Mouse (Mus musculus) hindbrain, embryonic 11.5 days (tissue): ENCODE data around the gene Slc2a2. TPM values are rescaled to one million over a fixed set of nuclear protein-coding genes. Genes with fewer than 3 reads are reported as not detected.

Experiments
- ATAC-seq: fragments of 200-750 bp; cut with Nextera tagmentation; 2 replicates; pipeline ENCODE4 v1.8.0; 2017; ENCODE audit warnings: mild to moderate bottlenecking, moderate TSS enrichment, moderate library complexity; ENCODE audit not compliant: low FRiP score
- DNase-seq: peaks from one replicate; pipeline ENCODE4 v3.0.0-alpha.2; 2015; ENCODE audit warnings: low spot score
- H3K27ac ChIP-seq: fragments of 300-500 bp; sonication (generic); 2 replicates; pipeline ENCODE4 v1.5.1; 2014; ENCODE audit warnings: mild to moderate bottlenecking, low read depth, low read length
- H3K27me3 ChIP-seq: fragments of 300-500 bp; sonication (generic); 2 replicates; pipeline ENCODE4 v1.6.1; 2014; ENCODE audit warnings: mild to moderate bottlenecking, low read length, moderate library complexity, mixed read lengths; ENCODE audit not compliant: control insufficient read depth, insufficient read depth
- H3K36me3 ChIP-seq: fragments of 300-500 bp; sonication (generic); 2 replicates; pipeline ENCODE4 v1.6.1; 2014; ENCODE audit warnings: mild to moderate bottlenecking, low read length, moderate library complexity, mixed read lengths; ENCODE audit not compliant: control insufficient read depth, insufficient read depth
- H3K4me1 ChIP-seq: fragments of 300-500 bp; sonication (generic); replicated peaks from 2 replicates; pipeline ENCODE4 v1.6.1; 2014; ENCODE audit warnings: low read length, mixed read lengths; ENCODE audit not compliant: control insufficient read depth, insufficient read depth
- H3K4me2 ChIP-seq: fragments of 300-500 bp; sonication (generic); replicated peaks from 2 replicates; pipeline ENCODE4 v1.6.1; 2014; ENCODE audit warnings: mild to moderate bottlenecking, low read depth, low read length
- H3K4me3 ChIP-seq: fragments of 300-500 bp; sonication (generic); 2 replicates; pipeline ENCODE4 v1.5.1; 2014; ENCODE audit warnings: low read depth, low read length
- H3K9ac ChIP-seq: fragments of 300-500 bp; sonication (generic); 2 replicates; pipeline ENCODE4 v1.6.1; 2014; ENCODE audit warnings: low read depth, low read length
- H3K9me3 ChIP-seq: fragments of 300-500 bp; sonication (generic); 2 replicates; pipeline ENCODE4 v1.6.1; 2016; ENCODE audit warnings: low read length; ENCODE audit not compliant: control insufficient read depth
- WGBS: fragments of 180-500 bp; shearing (Covaris S2); extraction: QIAGEN DNeasy Blood & Tissue Kit; methylation state at CpG from one replicate; pipeline ENCODE4 v1.1.7; 2014; 5-methylcytosine and 5-hydroxymethylcytosine counted together
- polyA plus RNA-seq: library from polyadenylated mRNA; unstranded; fragments of >200 nt; fragmentation: Nextera tagmentation; extraction: Ambion mirVana; gene quantifications from 2 replicates; pipeline ENCODE4 v1.2.1, GENCODE M21; 2014

Gene Slc2a2
- polyA plus RNA-seq, 1 experiment from 2014 or later = 0.25 TPM

DNA sequence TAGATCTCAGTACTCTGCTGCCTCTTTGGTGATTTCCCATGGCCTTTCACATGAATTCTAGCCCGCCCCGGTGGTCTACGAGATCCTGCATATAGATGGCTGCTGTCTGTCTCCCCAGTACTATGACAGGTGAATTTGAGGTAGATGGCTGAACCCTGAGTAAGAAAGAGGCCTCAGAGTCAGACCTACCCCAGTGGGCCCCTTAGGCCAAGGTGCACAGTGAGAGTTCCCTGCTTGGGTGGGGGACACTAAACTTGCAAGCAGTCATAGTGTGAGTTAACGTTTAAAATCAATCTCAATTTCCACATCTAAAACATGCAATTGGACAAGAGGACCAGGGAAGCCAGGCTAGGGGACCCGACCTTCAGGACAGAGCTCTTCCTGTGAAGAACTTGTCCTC lies 2.9 kb upstream of the Slc2a2 start:
- Histone ChIP-seq H3K9me3 (no peaks in the 10 kb centered on the region), H3K4me1 (no peaks in the 10 kb centered on the region), H3K4me2 (no peak overlapping the region), H3K27me3 (no peaks in the 10 kb centered on the region), H3K27ac (no peak overlapping the region), H3K4me3 (no peak overlapping the region), H3K36me3 (no peaks in the 10 kb centered on the region), H3K9ac (no peak overlapping the region)
- DNase-seq (no peak), ATAC-seq (no peak)
- WGBS = 89% methylated on average over 5 of the region's 5 CpGs

DNA sequence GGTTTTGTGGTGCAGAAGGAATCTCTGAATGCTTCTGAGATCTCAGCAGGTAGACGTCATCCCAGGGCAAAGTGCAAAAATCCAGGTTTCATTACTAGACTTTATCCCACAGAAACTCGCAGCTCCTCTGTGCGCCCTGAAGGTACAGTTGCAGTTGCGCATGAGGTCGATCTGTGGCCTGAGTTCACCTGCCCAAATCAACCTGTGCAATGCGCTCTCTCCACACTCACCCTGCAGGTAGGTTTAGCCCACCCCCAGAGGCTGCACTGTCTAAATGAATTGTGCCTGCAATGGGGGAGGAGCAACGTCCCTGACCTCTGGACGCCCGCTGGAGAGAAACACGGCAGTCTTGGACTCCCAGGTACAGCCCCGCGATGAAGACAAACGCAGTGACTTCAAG lies 2.1 kb upstream of the Slc2a2 start:
- H3K9ac ChIP-seq = no peak overlapping the region
- H3K9me3 ChIP-seq = no peaks in the 10 kb centered on the region
- ATAC-seq (no peak), DNase-seq (no peak)
- no peaks in the 10 kb centered on the region for H3K27me3 ChIP-seq
- no peak overlapping the region for H3K27ac ChIP-seq
- H3K36me3 ChIP-seq = no peaks in the 10 kb centered on the region
- H3K4me1 ChIP-seq = no peaks in the 10 kb centered on the region
- WGBS = 84% methylated on average over 13 of the region's 13 CpGs
- no peak overlapping the region for H3K4me2 ChIP-seq
- H3K4me3 ChIP-seq = no peak overlapping the region

DNA sequence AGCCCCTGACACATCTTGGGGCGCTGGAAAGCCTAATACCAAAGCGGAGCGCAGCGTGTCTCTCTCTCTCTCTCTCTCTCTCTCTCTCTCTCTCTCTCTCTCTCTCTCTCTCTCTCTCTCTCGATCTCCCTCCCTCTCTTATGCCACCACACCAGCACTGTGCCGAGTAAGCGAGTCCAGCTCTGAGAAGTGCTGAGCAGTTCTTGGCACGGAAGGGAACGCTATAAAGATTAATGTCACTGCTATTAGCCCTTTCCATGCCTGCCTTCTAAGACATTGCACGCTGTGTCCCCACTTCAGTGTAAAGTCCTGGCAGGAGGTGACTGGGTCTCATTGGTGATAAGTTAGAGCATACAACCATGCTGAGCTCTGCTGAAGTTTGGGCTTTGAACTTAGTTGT lies 1.5 kb upstream of the Slc2a2 start:
- WGBS = 80% methylated on average over 9 of the region's 10 CpGs

DNA sequence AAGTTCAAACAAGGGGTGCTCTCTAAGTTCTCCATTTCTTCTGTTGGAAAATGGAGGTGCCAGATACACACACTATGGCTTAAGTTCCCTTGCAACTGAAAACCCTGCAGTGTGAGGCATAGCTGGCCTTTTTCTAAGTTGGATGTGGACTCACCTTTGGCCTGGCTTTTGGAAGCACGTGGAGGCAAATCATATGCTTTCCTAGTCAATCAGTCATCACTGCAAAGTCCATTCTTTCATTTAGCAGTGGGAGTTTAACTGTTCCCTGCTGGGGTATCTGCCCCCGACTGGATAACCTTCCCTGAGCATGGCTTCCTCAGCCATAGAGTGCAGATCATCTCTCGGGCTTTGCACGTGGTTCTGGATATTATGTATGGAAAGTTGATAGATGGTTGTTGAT lies 1.9 kb downstream of the Slc2a2 start:
- H3K27ac ChIP-seq = no peak overlapping the region
- no peak overlapping the region for H3K4me3 ChIP-seq
- H3K9ac ChIP-seq = no peak overlapping the region
- no peaks in the 10 kb centered on the region for H3K4me1 ChIP-seq
- ATAC-seq (no peak), DNase-seq (no peak)
- 69% methylated on average over 4 of the region's 4 CpGs for WGBS
- no peaks in the 10 kb centered on the region for H3K27me3 ChIP-seq
- no peaks in the 10 kb centered on the region for H3K36me3 ChIP-seq
- H3K4me2 ChIP-seq = no peak overlapping the region
- H3K9me3 ChIP-seq = no peaks in the 10 kb centered on the region

More for the DNA sequence above, 1.5 kb upstream of the Slc2a2 start:
- DNase-seq (no peak), ATAC-seq (no peak)
- Histone ChIP-seq H3K36me3 (no peaks in the 10 kb centered on the region), H3K4me3 (no peak overlapping the region), H3K9ac (no peak overlapping the region), H3K4me2 (no peak overlapping the region), H3K9me3 (no peaks in the 10 kb centered on the region), H3K27me3 (no peaks in the 10 kb centered on the region), H3K4me1 (no peaks in the 10 kb centered on the region), H3K27ac (no peak overlapping the region)

DNA sequence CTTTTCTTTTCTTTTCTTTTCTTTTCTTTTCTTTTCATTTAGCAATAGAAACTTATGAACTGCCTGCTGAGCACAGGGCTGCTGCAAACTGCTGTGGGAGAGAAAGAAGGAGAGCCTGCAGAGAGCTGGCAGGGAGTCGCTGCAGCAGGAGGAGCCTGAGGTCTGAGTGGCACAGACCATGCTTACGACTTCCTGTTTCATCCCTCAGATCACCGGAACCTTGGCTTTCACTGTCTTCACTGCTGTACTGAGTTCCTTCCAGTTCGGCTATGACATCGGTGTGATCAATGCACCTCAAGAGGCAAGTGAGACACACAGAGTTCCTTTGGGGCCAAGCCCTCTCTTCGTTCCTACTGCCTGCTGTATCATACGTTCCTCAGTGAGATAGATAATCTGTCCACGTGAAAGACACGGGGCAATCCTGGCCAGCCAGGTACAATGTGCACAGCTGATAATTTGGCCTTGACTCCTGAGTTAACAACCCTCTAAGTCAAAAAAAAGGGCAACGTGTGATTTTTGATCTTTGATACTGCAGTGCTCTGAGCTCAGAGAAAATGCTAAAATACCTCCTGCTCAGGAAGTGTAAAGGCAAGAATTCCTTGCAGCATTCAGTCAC lies 7.9 kb downstream of the Slc2a2 start:
- Histone ChIP-seq H3K9me3 (no peaks in the 10 kb centered on the region), H3K4me3 (no peak overlapping the region), H3K4me1 (no peaks in the 10 kb centered on the region), H3K9ac (no peak overlapping the region), H3K36me3 (no peaks in the 10 kb centered on the region), H3K4me2 (no peak overlapping the region), H3K27me3 (no peaks in the 10 kb centered on the region), H3K27ac (no peak overlapping the region)
- ATAC-seq (no peak), DNase-seq (no peak)
- 76% methylated on average over 10 of the region's 10 CpGs for WGBS

DNA sequence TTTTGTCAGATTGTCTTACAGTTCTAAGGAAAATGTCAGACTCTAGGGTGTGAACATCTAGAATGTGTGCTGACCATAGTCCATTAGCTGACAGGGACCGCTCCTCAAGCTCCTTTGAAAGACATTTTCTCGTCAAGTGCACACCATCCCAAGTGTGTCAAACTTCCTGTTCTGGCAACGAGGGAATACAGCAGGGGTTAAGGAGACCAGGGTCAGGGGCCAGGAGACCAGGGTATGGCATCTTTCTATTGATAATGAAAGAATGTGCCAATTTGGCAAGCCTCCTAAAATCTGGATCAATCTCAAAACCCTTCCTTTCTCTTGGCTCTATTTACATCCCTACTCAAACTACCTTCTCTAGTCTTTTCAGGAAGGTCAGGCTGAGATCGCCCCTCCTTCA lies 9.0 kb downstream of the Slc2a2 start:
- ATAC-seq (no peak), DNase-seq (no peak)
- 78% methylated on average over 4 of the region's 4 CpGs for WGBS
- Histone ChIP-seq H3K4me2 (no peak overlapping the region), H3K9me3 (no peaks in the 10 kb centered on the region), H3K4me1 (no peaks in the 10 kb centered on the region), H3K36me3 (no peaks in the 10 kb centered on the region), H3K27me3 (no peaks in the 10 kb centered on the region), H3K27ac (no peak overlapping the region), H3K4me3 (no peak overlapping the region), H3K9ac (no peak overlapping the region)

DNA sequence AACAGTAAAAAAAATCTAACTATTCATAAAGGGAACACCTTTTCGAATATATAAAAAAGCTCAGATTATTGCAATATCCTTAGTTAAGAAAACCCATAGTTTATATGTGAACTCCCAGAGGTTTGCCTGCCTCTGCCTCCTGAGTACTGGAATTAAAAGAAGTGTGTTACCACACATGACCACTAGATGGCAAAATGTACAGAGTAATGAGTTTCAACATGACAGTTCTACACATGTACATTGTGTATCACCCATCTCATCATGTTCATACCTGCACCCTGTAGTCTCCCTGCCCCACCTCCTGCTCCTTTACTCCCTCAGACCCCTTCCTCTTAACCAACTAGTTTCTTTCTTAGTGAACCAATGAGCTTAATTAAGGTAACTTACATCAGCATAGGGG lies 12.0 kb downstream of the Slc2a2 start:
- no peaks in the 10 kb centered on the region for H3K9me3 ChIP-seq
- 80% methylated on average over 1 of the region's 1 CpGs for WGBS
- H3K27me3 ChIP-seq = no peaks in the 10 kb centered on the region
- peak; percentile 15 for DNase-seq
- no peak overlapping the region for H3K9ac ChIP-seq
- no peak for ATAC-seq
- no peak overlapping the region for H3K4me2 ChIP-seq
- no peaks in the 10 kb centered on the region for H3K36me3 ChIP-seq
- no peaks in the 10 kb centered on the region for H3K4me1 ChIP-seq
- no peak overlapping the region for H3K27ac ChIP-seq
- H3K4me3 ChIP-seq = no peak overlapping the region

DNA sequence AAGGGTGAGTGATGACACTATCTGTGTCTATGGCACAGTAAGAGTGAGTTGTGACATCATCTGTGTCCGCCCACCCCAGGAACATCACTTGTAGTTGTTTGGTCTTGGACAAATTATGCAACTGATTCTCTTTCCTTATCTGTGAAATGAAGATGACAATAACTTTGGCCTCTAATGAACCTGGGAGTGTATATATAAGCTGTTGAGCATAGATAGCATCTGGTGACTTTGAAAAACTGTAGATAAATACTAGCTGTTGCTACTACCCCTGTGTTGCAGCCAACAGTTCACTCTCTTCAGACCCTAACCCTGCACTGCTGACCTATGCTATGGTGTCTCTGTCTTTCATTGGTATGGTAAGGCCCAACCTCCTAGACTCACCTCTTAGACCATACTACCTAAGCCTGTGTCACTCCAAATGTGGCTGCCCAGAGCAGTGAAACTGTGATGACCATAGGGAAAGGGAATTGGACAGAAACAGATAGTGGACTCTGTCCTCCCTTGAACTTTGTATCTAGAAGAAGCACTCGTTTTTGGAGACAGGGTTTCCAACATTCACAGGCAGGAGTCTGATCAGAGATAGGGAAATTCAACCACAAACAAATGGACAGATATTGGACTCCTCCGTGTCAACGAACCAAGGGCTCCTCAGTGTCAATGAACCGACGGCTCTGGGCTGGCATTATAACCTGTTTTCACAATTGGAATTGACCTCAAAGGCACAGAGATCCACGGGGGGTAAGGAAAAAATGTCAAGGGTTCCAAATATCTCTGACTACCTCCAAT lies 16.4 kb downstream of the Slc2a2 start:
- no peaks in the 10 kb centered on the region for H3K27me3 ChIP-seq
- DNase-seq = no peak
- WGBS = 81% methylated on average over 7 of the region's 7 CpGs
- no peak overlapping the region for H3K9ac ChIP-seq
- no peak overlapping the region for H3K4me2 ChIP-seq
- H3K4me1 ChIP-seq = no peaks in the 10 kb centered on the region
- no peak for ATAC-seq
- no peak overlapping the region for H3K4me3 ChIP-seq
- no peaks in the 10 kb centered on the region for H3K9me3 ChIP-seq
- no peak overlapping the region for H3K27ac ChIP-seq
- no peaks in the 10 kb centered on the region for H3K36me3 ChIP-seq

DNA sequence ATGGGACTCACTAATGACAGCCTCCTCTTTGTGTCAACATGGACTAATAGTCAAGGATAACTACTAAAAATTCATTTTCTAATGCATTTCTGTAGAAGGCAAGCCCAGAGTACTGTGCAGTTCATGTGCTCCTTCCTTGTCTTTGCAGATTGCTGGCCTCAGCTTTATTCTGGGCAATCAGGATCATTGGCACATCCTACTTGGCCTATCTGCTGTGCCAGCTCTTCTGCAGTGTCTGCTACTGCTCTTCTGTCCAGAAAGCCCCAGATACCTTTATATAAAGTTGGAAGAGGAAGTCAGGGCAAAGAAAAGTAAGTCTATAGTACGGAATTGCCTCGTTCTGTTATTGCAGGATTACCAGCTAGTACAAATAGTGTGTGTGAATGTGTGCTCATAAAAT lies 20.8 kb downstream of the Slc2a2 start:
- no peak for ATAC-seq
- H3K9ac ChIP-seq = no peak overlapping the region
- 88% methylated on average over 2 of the region's 2 CpGs for WGBS

More for the DNA sequence above, 20.8 kb downstream of the Slc2a2 start:
- Histone ChIP-seq H3K27me3 (no peaks in the 10 kb centered on the region), H3K27ac (no peak overlapping the region), H3K4me3 (no peak overlapping the region), H3K4me2 (no peak overlapping the region), H3K4me1 (no peaks in the 10 kb centered on the region), H3K36me3 (no peaks in the 10 kb centered on the region), H3K9me3 (no peaks in the 10 kb centered on the region)
- DNase-seq = no peak
